Comparison of ENCODE assay signal across 9 mouse cellular contexts in the genomic region with DNA sequence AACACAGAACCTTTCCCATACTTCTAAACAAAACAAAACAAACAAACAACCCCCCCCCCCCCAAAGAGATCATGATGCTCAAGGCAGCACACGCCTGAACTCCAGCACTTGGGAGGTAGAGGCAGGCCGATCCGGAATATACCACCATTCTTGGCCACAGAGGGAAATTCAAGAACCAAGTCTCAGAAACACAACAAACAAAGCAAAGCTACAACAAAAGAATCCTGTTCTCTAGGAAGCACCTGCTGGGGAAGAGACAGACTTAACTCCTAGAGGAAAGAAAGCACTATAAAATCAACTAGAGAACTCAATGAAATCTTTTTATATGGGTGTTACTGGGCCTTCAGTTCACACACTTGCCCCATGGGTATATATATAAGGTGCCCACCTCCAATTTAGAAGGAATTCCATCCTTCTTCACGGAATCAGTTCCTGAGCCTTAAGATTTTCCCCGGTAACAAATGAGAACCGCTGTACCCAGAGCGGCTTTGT.
DNase-seq lines count a peak whose midpoint lies in the region; ATAC-seq and TF ChIP-seq lines count a peak whose summit lies in the region.
"Had no signal": no experiment of that assay in that cellular context is flagged by ENCODE, and none has a peak within 500 bp of the region (broad histone marks: within the 10 kb centered on the region; RNA-seq: fewer than 3 reads in every experiment).

No protein-coding gene starts in this region.

- H3K4me2 ChIP-seq in kidney, embryonic 15.5 days = peak overlapping the region; percentile 79
- peak overlapping the region; percentile 85 for H3K4me2 ChIP-seq in hindbrain, postnatal 0 days (ENCODE audit: low read depth, low read length)
- peak overlapping the region; percentile 87 for H3K4me2 ChIP-seq in myocyte (ENCODE audit: low read depth)

- peak overlapping the region; percentile 59 for H3K4me3 ChIP-seq in kidney, embryonic 15.5 days (replicated peaks)
- peak overlapping the region; percentile 56 for H3K4me3 ChIP-seq in embryonic facial prominence, embryonic 10.5 days
- H3K4me3 ChIP-seq in hindbrain, postnatal 0 days (ENCODE audit: low read length) = peak overlapping the region; percentile 57
- H3K4me3 ChIP-seq in myocyte = peak overlapping the region; percentile 32

- H3K27ac ChIP-seq in kidney, embryonic 15.5 days = peak overlapping the region; percentile 98
- H3K27ac ChIP-seq in embryonic facial prominence, embryonic 10.5 days (replicated peaks) = peak overlapping the region; percentile 98
- peak overlapping the region; percentile 93 for H3K27ac ChIP-seq in hindbrain, postnatal 0 days

- no peak overlapping the region for H3ac ChIP-seq in myocyte (ENCODE audit: control insufficient read depth, insufficient read length)

- no peaks in the 10 kb centered on the region for H3K9me3 ChIP-seq in kidney, embryonic 15.5 days (replicated peaks)
- no peaks in the 10 kb centered on the region for H3K9me3 ChIP-seq in embryonic facial prominence, embryonic 10.5 days
- H3K9me3 ChIP-seq in hindbrain, postnatal 0 days (ENCODE audit: low read length) = no peaks in the 10 kb centered on the region

- no peak for ATAC-seq in kidney, embryonic 15.5 days (replicated peaks; ENCODE audit: low FRiP score)
- ATAC-seq in hindbrain, postnatal 0 days = no peak

- peak overlapping the region; percentile 69; the same call in 1 of the 2 replicates for H3K9ac ChIP-seq in kidney, embryonic 15.5 days
- peak overlapping the region; percentile 81 for H3K9ac ChIP-seq in hindbrain, postnatal 0 days (replicated peaks; ENCODE audit: low read length)

- whole genome bisulfite sequencing in kidney, embryonic 15.5 days = 30% methylated on average over 7 of the region's 7 CpGs
- 10% methylated on average over 7 of the region's 7 CpGs for WGBS in embryonic facial prominence, embryonic 10.5 days
- WGBS in hindbrain, postnatal 0 days = 15% methylated on average over 7 of the region's 7 CpGs

- no peak for TF ChIP-seq CTCF in hindbrain, postnatal 0 days (IDR thresholded peaks at IDR 0.05; ENCODE audit: low read depth)

- H3K4me1 ChIP-seq in kidney, embryonic 15.5 days = peaks cover 75% of the 10 kb centered on the region
- peaks cover 86% of the 10 kb centered on the region for H3K4me1 ChIP-seq in embryonic facial prominence, embryonic 10.5 days
- H3K4me1 ChIP-seq in hindbrain, postnatal 0 days (ENCODE audit: insufficient read depth, low read length) = peaks cover 23% of the 10 kb centered on the region

- no peak for DNase-seq in kidney, postnatal 4 days
- DNase-seq in embryonic facial prominence, embryonic 10.5 days (ENCODE audit: low spot score) = no peak
- DNase-seq in hindbrain, postnatal 0 days (ENCODE audit: low spot score) = peak; percentile 5
- DNase-seq in adipocyte (ENCODE audit: low spot score) = no peak
- DNase-seq in left cerebral cortex, postnatal 4 days = no peak
- DNase-seq in cerebellum, adult 18-20 months = no peak

- no peaks in the 10 kb centered on the region for H3K36me3 ChIP-seq in kidney, embryonic 15.5 days
- no peaks in the 10 kb centered on the region for H3K36me3 ChIP-seq in embryonic facial prominence, embryonic 10.5 days (replicated peaks)
- no peaks in the 10 kb centered on the region for H3K36me3 ChIP-seq in hindbrain, postnatal 0 days (ENCODE audit: insufficient read depth, low read length)
- no peaks in the 10 kb centered on the region for H3K36me3 ChIP-seq in myocyte (ENCODE audit: control insufficient read depth, insufficient read depth)

- H3K27me3 ChIP-seq in kidney, embryonic 15.5 days = no peaks in the 10 kb centered on the region
- no peaks in the 10 kb centered on the region for H3K27me3 ChIP-seq in embryonic facial prominence, embryonic 10.5 days (replicated peaks; ENCODE audit: low read depth, poor library complexity, severe bottlenecking)
- no peaks in the 10 kb centered on the region for H3K27me3 ChIP-seq in hindbrain, postnatal 0 days (ENCODE audit: insufficient read depth, low read length)
- no peaks in the 10 kb centered on the region for H3K27me3 ChIP-seq in myocyte (ENCODE audit: control insufficient read depth, insufficient read depth, insufficient read length)
- H3K27me3 ChIP-seq: Patski had no signal

- no peaks in the 10 kb centered on the region for H3K79me2 ChIP-seq in myocyte (ENCODE audit: control insufficient read depth, insufficient read depth)

- intact Hi-C loops in left cerebral cortex, postnatal 4 days (cut with DNase I) = loop anchor here (5.0 kb wide), 1 partner anchor 148 kb away; a partner anchor contains a TSS

- no peak for TF ChIP-seq POLR2A in myocyte (IDR thresholded peaks at IDR 0.05; ENCODE audit: insufficient read length, low read depth)

TF ChIP-seq in myocyte, 11 proteins besides CTCF, POLR2A, EP300 and RAD21:
- TF ChIP-seq TCF12 (IDR thresholded peaks at IDR 0.05; ENCODE audit: insufficient read depth, poor library complexity, severe bottlenecking) = no peak
- TF ChIP-seq SRF (IDR thresholded peaks at IDR 0.05; ENCODE audit: control insufficient read depth, insufficient read length, low read depth) = no peak
- TF ChIP-seq POLR2AphosphoS2 (IDR thresholded peaks at IDR 0.05; ENCODE audit: insufficient read length, low read depth) = no peak
- no peak for TF ChIP-seq MYOG (IDR thresholded peaks at IDR 0.05; ENCODE audit: control insufficient read depth in 1 of 3, insufficient read depth in 1 of 3, insufficient read length in 2 of 3, low read depth in 2 of 3)
- TF ChIP-seq E2F4 (IDR thresholded peaks at IDR 0.05; ENCODE audit: insufficient read depth) = no peak
- TF ChIP-seq USF1 (IDR thresholded peaks at IDR 0.05; ENCODE audit: low read depth) = no peak
- TF ChIP-seq MYOD1 (IDR thresholded peaks at IDR 0.05; ENCODE audit: control insufficient read depth in 1 of 3, insufficient read length in 2 of 3, low read depth in 2 of 3) = no peak
- TF ChIP-seq MAX (IDR thresholded peaks at IDR 0.05; ENCODE audit: low read depth) = no peak
- no peak for TF ChIP-seq CEBPB (IDR thresholded peaks at IDR 0.05; ENCODE audit: insufficient read depth, poor library complexity, severe bottlenecking)
- TF ChIP-seq REST (IDR thresholded peaks at IDR 0.05; ENCODE audit: insufficient read depth, insufficient read length) = no peak
- no peak for TF ChIP-seq TCF3 (IDR thresholded peaks at IDR 0.05; ENCODE audit: insufficient read length, low read depth)
